Mouse (Mus musculus): Measurements from ENCODE around the gene Ehmt1.

Gene Ehmt1

DNA sequence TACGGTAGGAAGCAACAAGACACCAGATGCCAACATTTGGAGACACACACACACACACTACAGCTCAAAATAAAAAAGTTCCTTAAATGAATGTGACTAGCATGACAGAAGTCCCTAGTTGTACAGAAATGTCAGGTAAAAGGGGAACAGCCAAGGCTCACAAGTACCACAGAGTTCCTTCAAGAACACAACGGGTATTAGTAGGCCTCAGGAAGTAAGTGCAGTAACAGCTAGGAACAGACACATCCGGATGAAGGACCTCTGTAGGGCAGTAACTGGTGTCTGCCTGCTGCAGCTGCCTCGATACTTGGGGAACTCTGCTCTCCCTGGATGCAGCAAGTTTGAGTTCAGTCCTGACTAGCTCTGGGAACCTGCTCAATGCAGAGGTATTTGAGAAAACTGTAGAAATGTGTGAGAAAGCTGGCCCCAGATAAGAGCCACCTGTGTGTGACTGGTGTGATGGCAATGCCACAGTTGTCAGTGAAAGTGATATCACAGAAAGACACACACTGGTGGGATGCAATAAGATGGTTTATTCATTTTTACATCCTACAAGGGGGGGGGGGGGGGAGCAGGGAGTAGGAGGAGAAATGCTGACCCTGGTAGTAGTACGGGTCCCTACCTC lies 122.5 kb downstream of the Ehmt1 start:
- DNase-seq, result no peak

DNA sequence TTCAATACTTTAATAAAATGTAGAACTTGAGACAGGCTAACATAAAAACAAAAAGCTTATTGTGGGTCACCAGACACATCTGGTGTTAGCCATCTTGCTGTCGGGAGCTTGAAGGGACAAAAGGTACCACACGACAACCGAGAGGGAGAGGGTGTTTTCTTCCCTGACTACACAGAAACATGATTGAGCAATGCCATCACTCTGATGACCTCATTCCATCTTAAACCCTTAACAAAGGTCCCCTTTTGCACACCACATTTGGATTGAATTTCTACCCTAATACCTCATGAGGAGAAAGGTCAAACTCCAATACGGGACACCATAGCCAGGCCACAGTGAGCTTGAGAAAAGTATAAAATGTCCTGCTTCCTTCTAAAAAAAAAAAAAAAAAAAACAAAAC lies 132.2 kb downstream of the Ehmt1 start:
- DNase-seq, result no peak

DNA sequence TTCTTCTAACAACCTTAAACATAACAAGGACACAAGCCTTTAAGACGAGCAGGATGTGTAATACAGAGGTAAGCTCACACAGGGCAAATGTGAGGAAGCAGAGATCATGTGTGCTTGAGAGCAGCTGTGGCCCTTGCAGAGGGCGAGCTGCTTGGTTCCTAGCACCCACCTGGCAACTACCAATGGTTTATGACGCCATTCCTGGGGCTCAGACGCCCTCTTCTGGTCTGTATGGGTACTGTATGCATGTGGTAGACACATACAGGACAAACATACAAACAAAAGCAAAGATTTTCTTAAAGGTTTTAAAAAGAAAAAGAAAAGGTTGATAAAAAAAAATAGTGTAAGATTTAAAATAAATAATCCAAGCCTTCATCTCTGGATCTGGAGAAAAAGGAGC lies 138.2 kb downstream of the Ehmt1 start:
- no peak for DNase-seq

DNA sequence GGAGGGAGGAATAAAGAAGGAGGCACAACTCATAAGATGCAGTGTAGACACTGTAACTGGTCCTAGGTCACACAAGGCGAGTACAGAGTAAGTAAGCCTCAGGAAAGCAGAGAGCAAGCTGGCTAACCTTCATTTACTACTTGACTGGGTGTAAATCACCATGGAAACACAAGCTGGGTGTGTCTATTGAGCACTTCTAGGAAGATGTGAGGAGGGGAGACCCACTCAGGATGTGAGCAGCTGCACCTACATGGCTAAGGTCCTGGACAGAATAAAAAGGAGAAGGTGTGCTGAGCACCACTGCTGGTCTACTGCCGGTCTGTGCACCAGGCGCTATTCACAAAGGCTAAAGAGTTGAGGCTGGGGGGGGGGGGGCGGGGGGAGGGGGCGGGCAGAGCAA lies 142.6 kb downstream of the Ehmt1 start:
- DNase-seq, result no peak

DNA sequence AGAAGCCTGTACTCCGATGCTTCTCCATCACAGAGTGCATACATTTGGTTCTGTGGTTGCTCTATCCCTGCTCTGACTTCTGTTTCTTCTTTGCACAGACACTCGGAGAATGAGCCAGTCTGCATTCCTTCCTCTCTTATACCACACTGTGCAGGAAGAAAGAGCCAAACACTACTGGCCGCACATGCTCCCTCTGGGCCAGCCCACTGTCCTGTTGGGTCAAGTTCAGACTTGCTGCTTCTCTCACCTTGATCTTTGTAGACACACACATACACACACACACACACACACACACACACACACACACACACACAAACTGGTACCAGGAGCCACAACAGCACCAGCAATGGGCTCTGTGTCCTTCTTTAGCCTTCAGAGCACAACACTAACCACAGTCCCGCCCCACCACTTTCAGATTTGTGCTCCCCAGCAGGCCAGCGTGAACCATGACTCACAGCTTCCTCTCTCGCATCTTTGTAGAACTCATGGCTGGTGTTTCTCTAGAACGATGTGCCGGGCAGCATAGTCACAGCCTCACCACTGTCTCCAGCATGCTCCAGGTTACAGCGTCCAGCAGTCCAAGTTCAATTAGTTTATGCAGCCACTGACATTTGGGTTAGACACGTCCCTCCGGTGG lies 143.3 kb downstream of the Ehmt1 start:
- no peak for DNase-seq

DNA sequence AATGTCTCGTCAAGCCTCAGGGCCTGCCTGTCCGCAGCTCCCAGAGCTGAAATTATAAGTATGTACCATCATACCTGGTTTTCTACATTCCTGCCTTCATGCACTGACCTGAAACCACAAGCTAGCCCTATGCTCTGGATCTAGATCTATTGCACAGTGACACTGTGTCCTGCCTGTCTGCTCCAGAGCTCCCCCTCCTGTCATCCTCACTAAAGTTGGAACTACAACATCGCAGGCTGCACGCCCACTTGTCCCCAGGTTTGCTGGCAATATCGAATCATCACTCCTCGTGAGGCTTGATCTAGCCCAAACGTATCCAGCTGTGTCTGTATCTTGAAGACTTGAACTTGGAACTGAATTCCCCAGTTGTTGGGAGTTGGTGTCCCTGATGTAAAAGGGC lies 144.6 kb downstream of the Ehmt1 start:
- no peak for DNase-seq

DNA sequence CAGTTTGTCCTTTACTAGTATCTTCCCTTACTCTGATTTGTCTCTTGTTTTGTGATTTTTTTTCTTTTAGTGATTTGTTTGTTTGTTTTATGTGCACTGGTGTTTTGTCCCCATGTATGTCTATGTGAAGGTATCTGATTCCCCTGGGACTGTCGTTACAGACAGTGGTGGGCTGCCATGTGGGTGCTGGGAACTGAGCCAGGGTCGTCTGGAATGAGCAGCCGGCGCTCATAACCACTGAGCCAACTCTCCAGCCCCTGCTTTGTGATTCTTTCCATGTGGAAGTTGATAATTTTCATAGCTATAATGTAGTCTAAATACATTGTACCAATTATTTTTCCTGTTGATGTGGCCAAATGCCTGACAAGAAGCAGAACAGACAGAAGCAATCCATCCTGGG lies 148.6 kb downstream of the Ehmt1 start:
- DNase-seq, result no peak

DNA sequence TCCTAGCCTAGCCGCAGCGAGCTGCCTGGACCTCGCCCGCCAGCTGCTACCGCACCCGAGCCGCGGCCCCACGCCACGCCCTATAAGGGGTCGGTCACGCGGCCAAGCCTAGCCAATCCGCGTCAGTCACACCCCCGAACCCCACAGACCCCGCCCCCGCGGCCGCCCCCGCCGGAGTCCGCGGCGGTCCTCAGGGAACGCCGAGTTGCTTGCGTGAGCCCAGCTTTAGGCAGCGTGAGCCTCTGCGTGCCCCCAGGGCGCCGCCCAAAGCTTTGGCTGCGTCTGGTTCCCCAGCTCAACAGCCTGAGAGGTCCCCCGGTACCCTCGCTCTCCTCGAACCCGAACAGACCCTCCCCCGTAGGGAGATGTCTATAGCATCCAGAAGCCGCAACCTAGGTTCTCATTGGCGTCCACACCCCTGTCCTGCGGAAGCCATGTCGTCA lies 156.3 kb downstream of the Ehmt1 start, which contains the start of gene Cacna1b:
TSS of gene Cacna1b (minus strand) at position 38 of the 443 bp plus-strand sequence.
- peak in 1 of 2 experiments; percentile 4 for DNase-seq

DNA sequence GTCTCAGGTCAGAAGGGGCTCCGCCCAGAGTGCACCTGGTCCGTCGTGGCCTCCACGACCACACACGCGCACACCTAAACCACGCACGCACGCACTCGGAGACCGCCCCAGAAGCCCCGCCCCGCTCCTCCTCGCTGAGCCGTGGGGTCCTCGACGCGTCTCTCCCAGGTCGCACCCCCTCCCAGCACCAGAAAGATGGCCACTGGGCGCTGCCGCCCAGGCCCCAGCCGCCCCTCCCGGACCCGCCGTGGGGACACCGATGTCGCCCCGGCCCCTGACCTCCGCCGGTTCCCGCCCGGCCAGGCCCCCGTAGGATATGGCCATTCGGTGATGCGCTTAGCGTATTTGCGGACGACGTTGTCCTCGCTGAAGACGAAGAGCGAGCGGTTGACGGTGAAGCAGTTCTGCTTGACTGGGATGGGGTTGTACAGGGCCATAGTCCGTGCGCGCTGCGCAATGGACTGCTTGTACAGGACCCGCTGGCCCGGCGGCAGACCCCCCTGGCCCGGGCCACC lies 156.9 kb downstream of the Ehmt1 start:
- DNase-seq, result no peak

DNA sequence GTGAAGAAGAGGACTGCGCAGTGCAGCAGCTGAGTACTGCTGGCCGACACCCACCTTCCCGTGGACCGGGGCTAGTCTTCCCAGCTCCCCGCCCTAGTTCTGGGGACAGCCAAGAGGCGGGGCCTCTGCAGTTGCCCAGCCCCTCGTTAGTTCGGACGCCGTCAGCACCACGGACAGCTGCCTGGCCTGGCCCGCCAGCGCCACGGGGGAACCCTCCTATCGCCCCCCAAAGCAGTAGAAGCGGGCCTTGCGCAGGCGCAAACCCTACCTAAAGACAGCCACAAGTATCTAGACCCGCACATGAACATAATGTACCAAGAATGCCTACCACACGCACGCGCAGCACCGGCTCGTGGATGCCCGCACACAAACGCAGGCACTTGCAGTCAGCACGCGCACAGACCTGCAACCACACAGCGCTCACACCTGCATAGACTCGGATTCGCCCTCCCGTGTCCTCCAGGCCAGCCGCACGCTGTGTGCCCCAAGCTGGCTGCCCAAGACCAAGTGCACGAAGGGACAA lies 157.4 kb downstream of the Ehmt1 start:
- peak; percentile 31 to 46 for DNase-seq

DNA sequence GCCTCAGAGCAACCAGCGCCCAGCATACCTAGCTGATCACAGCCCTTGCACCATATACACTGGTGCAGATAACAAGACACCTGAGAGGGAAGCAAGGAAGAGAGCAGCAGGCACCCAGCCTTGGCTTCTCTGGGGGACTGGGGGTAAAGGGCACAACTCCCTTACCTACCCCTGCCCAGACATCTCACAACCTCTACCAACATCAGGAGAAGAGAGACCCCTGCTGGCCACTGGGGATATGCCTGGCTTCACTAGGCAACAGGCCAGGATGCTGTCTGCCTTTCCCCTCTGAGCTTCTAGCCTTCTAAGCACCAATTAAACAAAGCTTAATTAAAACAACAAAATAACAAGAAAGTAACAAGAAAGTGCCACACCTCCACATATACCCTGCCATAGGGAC lies 164.1 kb downstream of the Ehmt1 start:
- peak; percentile 40 to 58 for DNase-seq

DNA sequence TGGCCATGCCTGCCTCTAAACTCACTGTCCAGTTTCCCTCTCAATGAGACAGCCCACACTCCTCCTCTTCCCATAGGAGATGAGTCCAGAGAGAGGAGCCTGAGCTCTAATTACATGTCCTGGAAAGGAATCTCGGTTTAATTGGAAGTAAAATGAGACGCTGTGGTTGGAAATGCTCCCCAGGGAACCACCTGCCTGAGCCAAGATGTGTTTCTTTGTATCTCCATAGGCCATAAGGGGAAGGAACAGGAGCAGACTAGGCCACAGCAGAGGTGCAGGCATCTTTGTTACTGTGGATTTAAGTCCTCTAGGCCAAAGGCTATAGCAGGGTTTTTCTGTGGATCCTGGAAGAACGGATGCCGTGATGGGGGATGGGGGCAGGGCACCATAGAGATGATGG lies 166.8 kb downstream of the Ehmt1 start:
- DNase-seq, result no peak

DNA sequence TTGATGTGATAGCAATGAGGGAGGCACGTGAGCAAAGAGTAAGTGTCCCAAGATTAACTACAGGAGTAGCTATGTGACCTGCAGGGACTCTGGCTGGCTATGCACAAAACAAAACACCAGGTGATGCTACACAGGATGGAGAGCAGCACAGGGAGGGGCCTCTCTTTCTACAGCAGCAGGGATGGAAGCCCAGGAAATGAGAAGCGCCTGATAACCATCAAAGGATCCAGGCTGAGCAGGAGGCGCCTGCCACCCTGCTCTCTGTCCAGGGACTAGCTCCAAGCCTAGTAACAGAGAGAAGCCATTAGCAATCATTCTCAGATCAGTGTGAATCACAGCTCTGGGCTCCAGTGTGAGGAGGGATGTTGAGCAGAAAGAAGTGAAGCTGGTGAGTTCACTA lies 169.4 kb downstream of the Ehmt1 start:
- DNase-seq, result no peak

DNA sequence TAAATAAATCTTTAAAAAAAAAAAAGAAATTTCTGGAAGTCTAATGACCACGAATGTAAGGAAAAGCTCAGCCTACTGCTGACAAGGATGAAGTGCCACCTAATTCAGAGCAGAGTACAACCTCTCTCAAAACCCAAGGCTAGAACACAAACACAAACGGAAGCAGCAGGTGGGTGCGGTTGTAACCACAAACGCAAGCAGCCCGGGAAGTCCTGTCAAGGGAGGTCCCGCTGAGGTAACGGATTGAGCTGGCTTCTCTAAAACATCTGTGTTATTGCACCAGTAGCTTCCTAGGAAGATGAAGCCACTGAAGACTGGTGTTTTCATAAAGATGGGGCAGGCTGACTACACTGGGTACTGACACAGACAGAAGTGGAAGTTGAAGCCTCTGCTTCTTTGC lies 171.5 kb downstream of the Ehmt1 start:
- DNase-seq, result no peak
